Mouse (Mus musculus): ENCODE measurements at regions not wholly inside any gene's neighbourhood (a gene's known extent, or its start where the extent isn't known, plus 50 kb on each side); places are given as distances from the start of the nearest gene placed in this dataset.

- TF ChIP-seq CTCF (IDR thresholded peaks at IDR 0.05; ENCODE audit: extremely low read depth, insufficient read depth, low read length), result no peak
- no peak for TF ChIP-seq POLR2A (IDR thresholded peaks at IDR 0.05; ENCODE audit: extremely low read depth, insufficient read depth, low read length)
Measured at GRCm38 (mm10) chr8:104022231-104022630, 79.2 kb upstream of the Cdh5 start.
